Mouse (Mus musculus) mesoderm, embryonic 11.5 days (tissue): ENCODE results near the gene Abcc4.

Experiments used
- DNase-seq: peaks from one replicate; pipeline ENCODE4 v3.0.0-alpha.2; 2012; ENCODE audit warnings: low read depth, low spot score

Abcc4 gene

DNA sequence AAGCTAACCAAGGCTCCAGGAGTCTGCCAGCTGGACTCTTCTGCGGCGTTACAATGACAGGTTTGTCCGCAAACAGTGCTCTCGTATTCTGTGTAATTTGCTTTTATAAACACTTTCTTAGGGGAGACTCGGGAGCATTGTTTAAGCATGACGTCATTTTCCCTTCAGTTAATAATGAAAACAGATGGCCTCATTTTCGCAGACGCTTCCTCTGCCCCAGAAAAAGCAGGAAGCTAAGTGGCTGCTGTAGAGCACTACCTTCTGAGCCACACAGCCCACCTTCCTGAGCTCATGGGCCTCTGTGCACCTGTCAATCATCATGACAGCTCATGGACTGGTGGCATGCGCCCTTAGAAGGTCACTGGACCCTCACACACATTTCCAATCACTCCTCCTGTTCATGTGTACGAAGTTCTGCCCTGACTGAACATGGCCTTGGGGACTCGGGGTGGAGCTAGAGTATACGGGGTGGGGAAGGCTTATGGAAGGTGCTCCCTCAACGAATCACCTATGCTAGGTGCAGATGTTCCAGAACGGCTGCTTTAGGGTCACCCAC is 199.3 kb downstream of the Abcc4 start:
- DNase-seq: peak; percentile 64

DNA sequence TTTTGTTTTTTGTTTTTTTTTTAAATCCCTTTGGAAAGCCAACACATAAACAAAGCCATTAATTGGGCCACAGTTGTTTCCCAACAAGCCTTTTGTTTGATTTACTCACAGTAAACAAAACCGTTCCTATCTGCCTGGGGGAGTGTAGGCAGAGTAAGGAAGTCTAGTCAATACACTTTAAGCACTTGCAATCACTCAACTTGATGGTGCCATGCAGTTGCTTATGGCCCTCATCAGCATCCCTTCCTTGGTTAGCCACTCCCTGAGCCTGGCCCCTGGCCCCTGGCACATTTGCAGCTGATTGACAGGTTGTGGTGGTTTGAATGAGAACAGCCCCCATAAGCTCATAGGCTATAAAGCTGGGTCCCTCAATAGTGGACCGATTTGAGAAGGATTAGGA is 209.3 kb downstream of the Abcc4 start:
- DNase-seq: no peak

DNA sequence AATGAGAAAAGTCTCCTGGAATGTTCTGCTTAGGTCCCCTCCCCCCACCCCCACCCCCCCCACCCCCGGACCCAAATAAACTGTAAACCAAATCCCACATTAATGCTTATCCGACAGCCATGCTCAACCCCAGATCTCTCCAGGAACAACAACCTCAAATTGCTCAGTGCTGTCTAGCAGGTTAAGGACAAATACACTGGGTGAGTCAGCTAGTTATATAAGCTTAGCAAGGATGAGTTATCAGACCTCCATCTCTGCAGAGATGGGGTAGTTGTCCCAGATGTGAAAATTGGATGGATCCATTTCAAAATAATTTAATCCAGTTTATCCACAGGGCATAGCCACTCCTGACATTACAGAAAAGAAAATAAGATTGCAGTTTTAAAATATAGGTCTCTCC is 210.6 kb downstream of the Abcc4 start:
- DNase-seq: no peak

DNA sequence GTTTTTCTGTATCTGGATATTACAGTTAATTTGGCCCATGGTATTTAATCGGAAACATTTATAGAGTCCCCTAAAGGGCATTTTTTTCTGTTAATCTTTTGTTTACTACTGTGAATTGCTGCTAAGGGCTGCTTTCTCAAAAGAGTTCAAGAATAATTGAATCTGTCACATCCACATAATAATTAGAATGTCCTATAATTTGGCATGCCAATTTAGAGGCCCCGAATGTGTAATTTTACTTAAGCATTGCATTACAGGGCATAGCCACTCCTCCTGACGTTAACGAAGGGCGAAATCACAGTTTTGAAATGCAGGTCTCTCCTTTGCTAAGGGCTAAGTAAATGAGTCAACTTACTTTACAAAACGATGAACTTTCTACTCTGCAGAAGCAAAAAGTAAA is 214.3 kb downstream of the Abcc4 start:
- no peak for DNase-seq

DNA sequence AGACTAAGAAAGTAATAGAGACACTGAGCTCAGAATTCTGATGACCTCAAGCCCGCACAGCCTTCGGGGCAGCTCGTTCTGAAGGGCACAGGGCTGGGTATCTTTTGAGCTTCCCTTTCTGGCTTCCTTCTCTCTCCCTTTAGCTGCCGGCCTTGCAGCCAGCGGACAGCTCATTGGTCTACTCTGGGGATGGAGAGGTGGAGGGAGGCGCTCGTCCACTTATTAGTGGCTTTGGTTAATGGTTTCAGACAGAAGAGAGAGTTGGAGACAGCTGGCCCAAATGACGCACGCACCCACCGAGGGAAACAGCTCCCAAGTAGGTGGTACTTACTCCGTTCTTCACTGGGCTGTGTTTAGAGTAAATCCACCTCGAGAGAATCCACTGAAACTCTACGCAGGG is 214.7 kb downstream of the Abcc4 start:
- no peak for DNase-seq

DNA sequence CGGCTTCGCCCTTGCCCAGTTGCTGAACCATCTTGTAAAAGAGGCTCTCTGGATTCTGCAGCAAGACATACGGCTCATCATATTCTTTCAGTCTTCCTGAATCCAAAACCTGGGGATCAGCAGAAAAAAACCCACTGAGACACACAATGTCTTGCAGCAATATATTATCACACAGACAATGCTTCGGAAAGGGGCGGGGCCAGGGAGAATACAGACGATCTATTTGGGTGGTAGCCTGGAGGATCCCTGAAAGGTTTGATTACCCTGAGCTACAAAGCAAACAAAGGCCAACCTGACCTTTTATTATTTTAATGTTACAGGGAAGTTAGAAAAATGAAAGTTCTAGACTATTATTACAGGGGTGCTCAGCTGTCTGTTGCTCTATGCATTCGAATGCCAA is 215.5 kb downstream of the Abcc4 start:
- peak; percentile 36 for DNase-seq

DNA sequence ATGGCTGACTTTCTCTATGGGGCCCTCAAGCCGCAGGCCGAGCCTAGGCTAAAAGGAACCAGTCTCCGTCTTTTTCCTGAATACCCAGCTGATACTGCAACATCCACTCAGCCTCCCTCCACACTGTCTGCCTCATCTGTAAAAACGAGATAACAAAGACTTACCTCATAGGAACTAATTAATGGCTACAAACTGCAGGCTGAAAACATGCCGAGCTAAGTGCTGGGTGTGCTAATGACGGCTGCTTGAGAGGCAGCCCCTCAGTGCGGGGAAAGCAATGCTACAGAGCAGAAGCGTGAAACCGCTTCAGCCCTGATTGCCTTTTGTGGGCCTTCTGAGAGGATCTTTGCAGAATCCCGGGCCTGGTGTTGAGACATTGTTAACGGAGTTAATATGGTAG is 219.7 kb downstream of the Abcc4 start:
- DNase-seq: no peak

DNA sequence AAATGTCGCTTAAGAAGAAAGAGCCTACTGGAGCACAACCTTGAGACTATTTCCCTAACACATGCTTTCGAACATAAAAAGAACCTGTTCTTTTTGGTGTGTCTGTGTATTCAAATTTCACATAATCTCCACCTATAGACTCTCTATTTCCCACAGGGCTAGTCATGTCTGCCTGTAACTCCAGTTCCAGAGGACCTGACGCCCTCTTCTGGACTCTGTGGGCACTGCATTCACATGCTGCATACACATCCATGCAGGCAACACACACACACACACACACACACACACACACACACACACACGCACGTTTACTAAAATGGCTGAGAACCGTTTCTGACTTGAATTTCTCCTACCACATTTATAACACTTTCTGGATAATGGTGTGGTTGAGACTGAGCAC is 220.4 kb downstream of the Abcc4 start:
- no peak for DNase-seq

DNA sequence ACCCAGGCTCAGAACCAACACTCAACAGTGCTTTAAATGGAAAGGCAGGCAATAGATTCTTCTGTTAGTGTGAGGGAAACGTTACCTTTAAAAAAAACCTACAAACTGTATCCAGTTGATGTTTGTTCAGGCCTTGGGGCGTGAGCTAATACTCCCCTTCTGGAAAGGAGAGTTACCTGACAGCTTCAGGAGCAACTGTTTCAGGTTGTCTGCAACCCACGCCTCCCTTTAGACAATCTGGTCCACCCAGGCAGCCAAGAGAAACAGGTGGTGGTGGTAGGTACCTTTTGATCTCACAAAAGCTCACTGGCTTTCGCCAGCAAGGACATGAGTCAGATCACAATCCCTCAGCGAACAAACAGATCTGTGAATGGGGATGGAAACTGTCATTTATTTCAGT is 223.7 kb downstream of the Abcc4 start:
- DNase-seq: no peak

DNA sequence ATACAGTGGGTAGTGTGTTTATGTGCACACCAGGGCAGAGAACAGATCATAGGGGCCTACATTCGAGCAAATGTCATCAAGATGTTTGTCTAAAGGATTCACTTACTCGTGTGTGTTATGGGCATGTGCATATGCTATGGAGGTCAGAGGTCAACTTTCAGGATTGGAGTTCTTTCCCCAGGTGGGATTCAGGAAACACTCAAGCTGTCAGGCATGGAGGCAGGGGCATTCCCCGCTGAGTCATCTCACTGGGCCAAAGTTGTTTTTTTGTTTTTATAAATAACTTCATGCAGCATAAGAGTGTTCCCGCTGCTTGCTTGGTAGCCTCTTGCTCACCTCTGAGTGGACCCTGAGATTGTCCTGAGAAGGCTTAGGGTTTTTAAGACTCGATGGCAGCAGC is 224.2 kb downstream of the Abcc4 start:
- DNase-seq: no peak

DNA sequence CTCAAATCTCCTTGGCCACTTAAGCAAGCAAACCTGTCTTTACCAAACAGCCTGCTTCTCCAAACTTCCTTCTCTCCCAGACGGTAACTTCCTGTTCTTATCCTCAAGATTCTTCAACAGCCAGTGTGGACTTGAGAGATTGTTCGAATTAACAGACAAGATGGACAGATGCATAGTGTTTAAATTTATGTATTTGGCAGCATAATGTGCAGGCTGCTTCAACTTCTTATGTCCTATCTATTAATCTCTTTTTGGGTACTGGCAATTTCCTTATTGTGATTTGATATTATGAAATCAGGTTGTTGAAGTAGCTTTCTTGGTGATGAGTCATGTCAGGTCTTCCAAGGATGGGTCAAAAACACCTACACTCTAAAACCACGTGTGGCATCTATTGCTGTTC is 229.7 kb downstream of the Abcc4 start:
- no peak for DNase-seq

DNA sequence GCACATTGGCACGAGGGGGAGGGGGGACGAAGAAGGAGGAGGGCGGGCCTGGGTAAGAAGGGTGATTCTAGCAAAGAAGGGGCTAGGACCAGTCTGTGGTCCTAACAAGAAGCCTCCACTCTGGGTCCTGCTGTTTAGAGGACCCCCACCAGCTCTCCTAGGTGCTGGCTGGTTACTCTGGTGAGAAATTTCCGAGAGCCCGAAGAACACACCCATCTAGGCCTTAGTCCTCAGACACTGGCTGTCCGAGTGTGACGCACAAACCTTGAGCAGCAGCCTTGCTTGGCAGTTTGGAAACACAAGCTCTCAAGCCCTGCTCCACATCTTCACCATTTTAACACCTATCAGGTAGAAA is 230.9 kb downstream of the Abcc4 start:
- DNase-seq: no peak

DNA sequence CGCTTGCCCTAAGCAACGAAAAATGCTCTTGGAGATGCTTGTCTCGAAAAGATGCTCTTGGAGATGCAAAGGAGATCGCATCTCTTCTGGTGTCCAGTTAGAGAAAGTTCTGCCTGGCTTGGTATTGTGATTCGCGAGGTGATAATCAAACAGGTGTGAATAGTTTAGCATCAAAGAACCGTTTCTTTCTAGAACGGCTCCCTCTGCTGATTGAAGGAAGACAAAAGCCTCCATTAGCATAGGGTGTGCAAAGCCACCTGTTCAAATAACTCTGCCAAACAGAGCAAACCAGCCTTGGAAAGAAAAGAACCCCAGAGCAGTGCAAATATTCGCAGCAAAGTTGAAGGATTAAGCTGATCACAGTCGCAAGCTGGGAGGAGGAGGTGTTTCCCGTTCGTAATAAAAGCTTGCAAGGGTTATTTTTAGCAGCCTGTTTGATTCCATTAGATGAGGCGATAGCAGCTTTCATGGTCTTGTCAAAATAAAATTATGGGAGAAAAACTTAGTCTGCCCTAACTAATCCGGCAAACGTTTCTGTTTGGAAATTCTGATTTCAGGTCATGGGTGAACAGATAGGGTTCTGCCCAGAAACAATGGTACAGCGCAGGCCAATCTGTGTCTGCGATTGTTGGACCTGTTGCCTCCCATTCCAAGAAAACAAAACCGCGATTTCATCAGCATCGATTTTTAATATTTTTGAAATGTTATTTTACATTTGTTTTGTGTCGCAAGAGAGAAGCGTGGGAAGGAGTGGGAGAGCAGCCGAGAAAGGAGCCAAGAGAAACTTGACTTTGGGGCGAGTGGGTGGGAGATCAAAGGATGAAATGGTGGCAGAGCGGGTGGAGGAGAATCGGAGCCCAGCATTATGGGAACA is 231.6 kb downstream of the Abcc4 start:
- DNase-seq: peak; percentile 27

DNA sequence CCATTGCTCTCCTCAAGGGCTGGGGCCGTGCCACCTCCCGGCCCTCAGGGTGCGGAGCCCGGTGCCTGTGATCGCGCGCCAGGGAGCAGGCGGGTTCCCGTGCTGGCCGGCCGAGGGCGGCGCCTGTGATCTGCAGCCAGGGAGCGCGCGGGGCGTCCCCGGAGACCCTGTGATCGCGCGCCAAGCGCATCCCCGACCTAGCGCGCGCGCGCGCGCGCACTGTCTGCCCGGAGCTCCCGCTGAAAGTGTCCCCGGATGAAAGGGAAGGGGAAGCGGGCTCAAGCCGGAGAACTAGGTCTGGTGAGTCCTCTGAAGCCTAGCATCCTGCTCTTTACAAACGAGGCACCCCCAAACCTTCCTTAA is 232.2 kb downstream of the Abcc4 start:
- DNase-seq: peak; percentile 83

DNA sequence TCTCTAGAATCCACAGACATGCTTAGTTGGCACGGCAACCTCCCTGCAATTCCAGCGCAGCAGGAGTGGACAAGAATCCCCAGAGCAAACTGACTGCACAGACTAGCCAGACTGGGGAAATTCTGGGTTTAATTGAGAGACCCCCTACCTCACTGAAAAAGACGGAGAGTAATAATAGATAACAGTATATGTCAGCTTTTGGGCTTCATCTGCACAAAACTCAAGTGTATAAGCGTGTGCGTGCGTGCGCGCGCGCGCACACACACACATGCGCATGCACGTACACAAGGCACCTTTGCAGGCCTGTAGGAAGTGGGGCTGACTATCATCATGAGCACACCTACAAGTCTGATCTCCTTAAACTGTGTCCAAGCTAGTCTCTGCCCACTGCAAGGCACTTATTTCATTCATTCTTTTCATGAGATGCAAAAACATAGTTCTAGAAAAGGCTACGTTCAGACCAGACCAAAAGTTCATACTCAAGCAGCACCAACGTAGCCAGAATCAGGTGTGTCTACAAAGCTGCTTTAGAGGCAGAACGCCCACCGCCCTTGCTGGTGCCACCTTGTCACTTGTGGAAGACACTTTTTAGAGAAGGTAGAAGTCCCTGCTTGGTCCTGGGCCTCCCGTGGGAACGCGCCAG is 232.7 kb downstream of the Abcc4 start:
- DNase-seq: peak; percentile 24

DNA sequence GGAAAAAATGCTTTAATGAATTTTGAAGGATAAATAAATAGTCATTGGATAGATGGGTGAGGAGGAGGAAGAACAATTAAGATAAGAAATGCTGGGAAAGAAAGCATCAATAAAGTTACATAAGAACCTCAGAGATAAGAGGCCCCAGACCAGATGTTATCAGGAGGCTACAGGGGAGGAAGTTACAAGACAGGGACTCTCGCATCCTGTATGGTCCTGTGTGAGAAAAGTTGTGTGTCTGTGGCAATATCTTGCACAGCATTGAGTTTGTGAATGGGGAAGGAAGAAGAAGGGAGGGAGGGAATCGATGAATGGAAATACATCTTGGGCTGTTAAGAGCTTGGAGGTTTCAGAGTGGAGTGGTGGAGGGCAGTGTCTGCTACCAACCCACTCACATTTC is 240.7 kb downstream of the Abcc4 start:
- DNase-seq: no peak

DNA sequence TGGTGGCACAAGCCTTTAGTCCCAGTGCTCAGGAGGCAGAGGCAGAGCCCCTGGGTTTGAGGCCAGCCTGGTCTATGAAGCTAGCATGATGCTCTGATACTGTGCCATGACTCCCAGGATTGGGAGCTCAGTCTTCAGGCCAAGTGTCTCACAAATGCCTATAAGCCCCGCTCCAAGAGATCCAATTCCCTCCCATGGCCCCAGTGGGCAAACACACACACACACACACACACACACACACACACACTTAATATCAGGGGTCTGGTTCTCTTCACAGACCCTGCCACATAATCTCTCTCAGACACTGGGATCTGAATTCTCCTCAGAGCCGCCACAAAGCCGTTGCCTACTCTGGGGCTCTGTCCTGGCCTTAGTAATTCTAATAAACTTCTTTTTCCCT is 241.6 kb downstream of the Abcc4 start:
- no peak for DNase-seq

DNA sequence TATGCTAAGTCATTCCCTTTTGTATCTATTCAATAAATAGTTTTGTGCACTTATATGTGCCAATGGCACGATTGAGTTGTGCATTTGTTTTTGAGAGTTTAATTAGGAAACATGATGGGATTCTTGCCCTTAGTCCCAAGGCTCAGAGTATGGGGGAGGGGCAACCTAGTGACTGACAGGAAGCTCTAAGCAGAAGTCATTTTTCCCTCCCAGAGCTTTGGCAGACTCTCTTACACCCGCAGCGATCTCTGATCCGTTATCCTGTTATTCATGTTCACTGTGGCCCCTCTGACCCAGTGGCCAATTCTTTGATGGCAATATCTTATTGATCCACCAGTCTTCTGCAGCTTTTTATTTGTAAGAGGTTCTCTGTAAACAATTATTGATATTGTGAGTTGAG is 253.4 kb downstream of the Abcc4 start:
- DNase-seq: no peak

DNA sequence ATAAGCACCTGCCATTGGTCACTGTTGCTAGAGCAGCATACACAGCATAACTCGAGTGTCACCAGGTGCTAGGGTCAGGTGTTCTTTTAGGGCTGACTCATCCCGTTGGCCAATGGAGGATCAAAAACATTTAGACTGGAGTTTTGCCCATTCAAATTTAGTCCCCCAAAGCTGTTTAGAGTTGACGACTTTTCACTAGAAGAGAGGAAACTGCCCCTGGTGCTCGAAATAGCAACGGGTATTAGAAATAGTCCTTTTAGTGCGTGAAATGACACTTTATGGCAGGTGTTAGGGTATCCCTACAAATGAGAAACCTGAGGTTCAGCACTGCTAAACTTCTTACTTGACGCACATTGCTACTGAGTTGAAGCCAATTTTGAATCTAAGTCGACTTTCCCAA is 265.9 kb downstream of the Abcc4 start:
- DNase-seq: no peak

DNA sequence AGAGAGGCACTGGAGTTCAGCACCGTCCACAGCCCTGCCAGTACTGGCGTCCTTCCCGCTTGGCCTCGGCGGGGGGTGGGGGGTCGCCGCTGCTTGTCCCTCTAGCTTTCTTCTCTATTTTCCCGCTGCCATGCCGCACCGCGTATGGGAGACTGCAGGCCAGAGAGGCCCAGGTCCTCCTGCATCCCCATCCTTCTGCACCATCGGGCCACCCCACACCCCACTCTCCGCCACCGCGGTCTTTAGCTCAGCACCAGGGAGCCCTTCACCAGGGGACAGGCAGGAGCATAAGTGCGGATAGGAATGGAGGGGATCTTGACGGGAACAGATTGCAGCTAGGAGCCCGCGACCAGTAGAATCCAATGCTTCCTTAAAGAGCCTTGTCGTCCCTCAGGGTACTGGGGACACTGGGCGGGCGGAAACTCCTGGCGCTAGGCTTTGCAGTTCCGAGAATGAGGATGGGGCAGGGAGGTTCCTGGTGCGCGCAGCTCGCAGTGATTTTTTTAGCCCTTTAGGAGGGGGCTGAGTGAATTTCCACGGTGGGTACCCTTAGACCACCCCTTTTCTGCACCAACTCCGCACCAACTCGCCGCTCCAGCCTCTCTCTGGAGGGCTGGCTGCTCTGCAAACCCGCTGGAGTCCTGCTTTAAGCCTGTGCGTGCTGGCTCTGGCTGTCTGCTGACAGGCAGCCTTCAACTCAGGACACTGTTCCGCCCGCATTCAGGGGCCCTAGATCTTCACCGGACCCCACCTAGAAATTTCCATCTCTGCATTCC is 268.7 kb downstream of the Abcc4 start:
- peak; percentile 44 for DNase-seq

DNA sequence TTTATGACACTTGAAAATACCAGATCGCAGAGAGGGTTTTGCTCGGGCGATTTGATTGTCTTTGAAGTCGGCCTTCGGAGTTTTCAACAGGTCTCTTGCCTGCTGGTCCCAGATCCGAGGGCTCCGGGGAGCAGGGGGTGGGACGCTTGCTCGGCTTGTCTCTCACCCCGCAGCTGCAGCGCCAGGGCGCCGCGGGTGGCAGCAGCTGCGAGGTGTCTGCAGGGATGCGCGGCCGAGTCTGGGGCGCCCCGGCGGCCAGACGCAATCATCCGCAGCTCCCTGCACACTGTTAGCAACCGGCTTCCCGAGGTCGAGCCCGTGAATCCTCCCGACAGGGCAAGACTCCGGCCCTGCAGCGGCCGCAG is 269.2 kb downstream of the Abcc4 start:
- DNase-seq: peak; percentile 70

DNA sequence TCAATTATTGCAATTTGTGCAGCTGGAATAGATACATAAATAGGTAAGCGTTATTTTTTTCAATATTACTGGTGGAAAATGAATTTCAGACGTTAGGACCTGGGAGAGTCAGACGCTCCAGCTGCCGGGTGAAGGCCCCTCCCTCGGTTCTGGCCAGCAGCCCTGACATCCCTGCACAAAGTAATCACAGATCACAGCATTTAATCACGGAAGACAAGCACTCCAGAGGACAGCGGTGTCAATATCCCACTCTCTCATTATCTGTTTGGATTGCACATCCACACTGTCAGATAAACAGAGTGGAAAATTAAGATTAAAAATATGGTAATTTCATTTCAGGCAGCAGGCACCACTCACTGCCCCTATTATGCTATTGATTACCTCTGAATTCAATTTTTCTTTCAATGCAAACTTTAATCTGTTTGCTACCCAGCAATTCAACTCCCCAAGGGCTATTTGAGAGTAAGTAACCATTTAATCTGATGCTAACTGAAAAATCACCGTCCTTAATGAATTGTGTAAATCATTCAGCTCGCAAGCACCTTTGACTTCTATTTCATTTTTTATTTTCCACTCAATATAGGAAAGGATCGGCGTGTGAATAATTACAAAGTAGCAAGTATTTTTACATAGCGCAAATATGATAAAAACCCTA is 270.2 kb downstream of the Abcc4 start:
- peak; percentile 16 for DNase-seq
